Mouse (Mus musculus) kidney, postnatal 4 days (tissue): Measurements from ENCODE around the gene Abca12.

Experiments
- DNase-seq, 2 experiments: peaks; one replicate each; pipeline ENCODE4 v3.0.0; 2021; ENCODE audit warnings: mixed read lengths in 2 of 2

The Abca12 gene

GRCm38 (mm10) chr1:71414810-71415209 is at the start of gene Abca12:
Gene Abca12 (minus strand): TSS chr1:71414910.
- no peak for DNase-seq

GRCm38 (mm10) chr1:71457961-71458360 is 43.3 kb upstream of the Abca12 start:
- no peak for DNase-seq

- DNase-seq: no peak
Observed at GRCm38 (mm10) chr1:71447424-71447823, 32.7 kb upstream of the Abca12 start.

DNA sequence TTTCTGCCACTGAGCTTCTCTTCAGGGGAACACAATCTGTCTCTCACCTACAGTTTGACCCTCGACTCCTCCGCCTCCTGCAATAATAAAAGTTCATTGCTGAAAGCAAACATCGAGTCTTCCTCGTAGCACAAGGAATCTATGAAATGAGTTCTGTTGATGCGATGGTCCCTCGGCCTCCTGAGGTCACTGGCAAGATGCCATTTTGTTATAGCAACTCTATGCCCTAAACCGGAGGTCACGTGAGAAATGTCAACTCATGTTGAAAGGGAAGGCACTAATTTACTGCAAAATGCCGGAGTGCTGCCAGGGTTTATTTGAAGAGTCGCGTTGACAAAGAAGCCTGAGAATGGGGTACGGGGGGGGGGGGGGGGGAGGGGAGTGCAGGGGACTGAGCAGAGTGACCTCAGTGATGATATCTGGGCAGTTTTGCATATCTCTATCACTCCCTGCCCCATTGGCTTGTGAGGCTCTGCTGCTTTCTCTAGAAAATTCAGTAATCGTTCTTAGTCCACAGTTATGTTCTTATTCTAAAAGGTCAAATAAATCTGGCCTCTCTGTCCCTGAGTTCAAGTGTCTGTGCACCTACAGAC is 7.1 kb upstream of the Abca12 start:
- no peak for DNase-seq

- no peak for DNase-seq
Observed at GRCm38 (mm10) chr1:71418467-71418866, 3.8 kb upstream of the Abca12 start.

DNA sequence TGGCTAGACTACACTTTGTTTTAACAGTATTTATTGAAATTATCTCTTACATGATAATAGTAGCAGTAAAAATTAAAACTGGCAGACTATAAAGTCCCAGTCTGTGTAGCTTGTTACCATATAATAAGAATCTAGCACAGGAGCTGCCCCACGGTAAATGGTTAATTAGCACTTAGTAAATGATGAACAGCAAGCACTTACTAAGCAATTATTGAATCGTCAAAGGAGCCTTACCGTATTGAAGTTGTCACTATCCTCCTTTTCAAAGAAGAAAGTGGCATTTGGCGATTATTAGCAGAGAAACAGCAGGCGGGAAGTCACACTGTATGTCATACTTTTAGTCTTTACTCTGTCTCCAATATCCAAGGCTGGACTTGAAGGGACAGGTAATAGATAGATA is 3.2 kb upstream of the Abca12 start:
- no peak for DNase-seq

DNA sequence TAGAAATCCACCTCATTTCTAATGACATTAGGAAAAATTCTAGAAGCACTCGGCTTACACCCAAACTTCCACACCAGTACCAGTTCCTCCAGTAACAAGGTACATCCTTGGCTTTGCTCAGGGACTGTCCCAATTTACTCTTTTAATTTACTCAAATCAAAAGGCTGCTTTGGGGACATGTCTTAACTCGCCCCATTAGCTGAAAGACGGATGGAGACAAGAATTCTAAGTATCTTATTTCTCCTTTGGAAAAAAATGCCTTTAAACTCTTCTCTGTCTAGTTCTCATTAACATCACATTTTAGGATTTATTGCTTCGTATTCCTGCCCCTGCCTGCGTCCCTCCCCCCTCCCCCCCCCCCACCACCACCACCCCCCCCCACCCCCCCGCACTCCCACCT is 626 bp downstream of the Abca12 start:
- DNase-seq: no peak

DNA sequence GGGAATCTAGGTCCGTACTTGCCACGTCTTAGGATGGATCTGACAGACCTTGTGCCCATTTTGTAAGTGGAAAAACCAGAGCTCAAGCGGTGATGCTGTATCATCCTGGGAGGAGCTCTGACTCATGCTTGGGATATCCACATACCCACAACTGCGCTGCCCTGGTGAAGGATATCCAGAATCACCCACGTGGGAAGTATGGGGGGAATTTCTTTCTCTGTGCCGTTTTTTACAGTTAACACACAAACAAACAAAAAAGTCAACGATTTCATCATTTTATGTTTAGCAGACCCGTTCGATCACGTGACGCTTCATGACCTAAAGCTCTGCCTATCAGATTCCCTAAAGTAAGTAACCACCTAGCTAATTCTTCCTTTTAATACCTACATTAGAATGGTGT is 1.6 kb downstream of the Abca12 start:
- no peak for DNase-seq

- DNase-seq: no peak
Observed at GRCm38 (mm10) chr1:71407711-71408110, 7.0 kb downstream of the Abca12 start.

GRCm38 (mm10) chr1:71397635-71398034 is 17.1 kb downstream of the Abca12 start:
- no peak for DNase-seq

- no peak for DNase-seq
Observed at GRCm38 (mm10) chr1:71396105-71396504, 18.6 kb downstream of the Abca12 start.

- no peak for DNase-seq
Observed at GRCm38 (mm10) chr1:71394177-71394576, 20.5 kb downstream of the Abca12 start.

GRCm38 (mm10) chr1:71393489-71393888 is 21.2 kb downstream of the Abca12 start:
- DNase-seq: peak in 1 of 2 experiments; percentile 4

DNA sequence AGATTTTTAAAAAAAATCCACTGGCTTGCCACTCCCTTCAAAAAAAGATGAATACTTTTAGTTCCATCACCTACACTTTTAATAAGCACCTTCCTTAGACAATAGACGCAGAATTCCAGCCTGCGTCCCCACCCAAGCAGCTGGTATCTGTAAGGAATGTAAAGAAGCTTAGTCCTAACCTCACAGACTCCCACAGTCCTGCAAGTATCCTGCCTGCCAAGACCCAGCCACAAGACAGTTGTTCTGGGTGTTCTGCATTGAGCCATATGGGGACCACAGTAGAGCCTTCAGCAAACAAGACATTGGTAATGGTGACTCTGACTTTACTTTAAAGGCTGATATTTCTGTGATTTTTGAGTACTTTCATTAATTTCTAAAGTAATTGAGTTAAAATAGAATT is 22.2 kb downstream of the Abca12 start:
- no peak for DNase-seq

- DNase-seq: no peak
Observed at GRCm38 (mm10) chr1:71386593-71386992, 28.1 kb downstream of the Abca12 start.

GRCm38 (mm10) chr1:71384098-71384497 is 30.6 kb downstream of the Abca12 start:
- no peak for DNase-seq

DNA sequence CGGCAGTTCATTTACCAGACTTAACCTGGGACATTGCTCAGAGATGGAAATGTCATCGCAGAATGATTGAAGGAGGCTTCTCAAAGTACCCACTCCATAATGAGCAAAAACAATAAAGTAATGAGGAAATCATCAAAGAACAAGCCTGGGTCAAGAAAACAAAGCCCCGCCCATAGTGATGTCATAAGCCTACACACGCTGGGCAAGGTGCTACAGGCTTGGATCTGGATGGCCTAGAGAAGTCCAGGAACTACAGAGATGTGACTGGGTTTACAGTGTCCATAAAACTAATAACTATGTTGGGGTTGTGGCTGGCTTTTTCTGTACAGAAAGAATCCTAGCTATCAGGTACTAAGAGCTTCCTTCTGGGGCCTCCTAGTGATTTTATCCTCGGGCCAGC is 41.6 kb downstream of the Abca12 start:
- no peak for DNase-seq

- DNase-seq: no peak
Observed at GRCm38 (mm10) chr1:71370266-71370665, 44.4 kb downstream of the Abca12 start.

DNA sequence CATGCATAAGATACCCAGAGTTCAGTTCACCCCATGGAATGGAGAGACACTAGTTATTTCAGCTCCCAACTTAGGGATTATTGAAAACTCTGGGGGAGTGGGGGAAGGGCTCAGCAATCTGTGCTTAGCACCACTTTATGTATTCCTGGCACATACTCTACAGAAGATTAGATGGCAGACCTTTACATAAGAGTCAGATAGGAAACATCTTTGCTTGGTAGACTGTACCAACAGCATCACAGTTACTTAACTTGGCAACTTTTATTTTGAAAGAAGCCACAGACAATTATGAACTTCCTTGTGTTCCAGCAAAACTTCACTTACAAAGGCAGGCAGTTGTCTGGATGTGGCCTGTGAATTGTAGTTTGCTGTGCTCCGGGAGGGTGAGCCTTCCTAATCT is 46.9 kb downstream of the Abca12 start:
- no peak for DNase-seq

DNA sequence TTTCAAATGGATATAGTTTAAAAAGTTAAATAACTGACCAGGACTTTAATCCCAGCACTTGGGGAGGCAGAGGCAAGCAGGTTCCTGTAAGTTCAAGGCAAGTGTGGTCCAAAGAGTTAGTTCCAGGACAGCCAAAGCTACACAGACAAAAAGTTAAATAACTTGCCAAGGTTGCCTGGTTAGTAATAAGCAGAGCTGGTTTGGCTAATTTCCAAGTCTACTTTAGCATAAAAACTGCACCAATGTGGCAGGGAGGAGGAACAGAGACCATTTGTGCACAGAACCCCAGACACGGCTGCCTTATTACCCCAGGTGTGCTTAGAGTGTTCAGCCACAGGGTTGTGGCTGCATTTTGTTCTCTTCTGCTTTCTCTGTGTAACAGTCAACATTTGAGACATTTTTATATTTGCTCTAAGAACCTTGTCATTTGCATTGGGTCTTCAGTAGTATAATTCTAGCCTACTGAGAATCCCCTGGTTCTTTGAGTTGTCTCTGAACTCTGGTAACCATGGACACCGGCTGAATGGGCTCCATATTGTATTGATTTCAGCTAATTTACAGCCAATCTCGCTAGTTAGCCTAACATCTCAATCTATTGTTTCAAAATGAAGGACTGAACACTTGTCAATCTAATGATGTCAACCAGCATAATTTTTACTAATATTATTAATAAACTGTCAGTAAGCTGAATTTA is 71.7 kb downstream of the Abca12 start:
- DNase-seq: no peak

DNA sequence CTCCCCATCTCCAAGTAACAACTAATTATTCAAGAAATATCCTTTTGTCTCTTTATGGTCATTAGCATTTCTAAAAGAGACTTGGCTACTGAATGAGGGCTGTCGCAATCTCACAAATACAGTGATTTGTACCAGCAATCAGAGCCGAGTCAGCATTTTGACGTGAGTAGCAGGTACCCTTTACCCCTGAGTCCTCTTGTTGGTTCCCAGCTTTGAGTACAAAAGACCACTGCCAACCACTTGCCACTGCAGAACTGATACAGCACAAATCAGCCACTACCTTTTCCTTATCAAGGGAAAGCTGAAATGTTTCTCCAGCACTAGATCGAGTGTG is 72.5 kb downstream of the Abca12 start:
- no peak for DNase-seq

DNA sequence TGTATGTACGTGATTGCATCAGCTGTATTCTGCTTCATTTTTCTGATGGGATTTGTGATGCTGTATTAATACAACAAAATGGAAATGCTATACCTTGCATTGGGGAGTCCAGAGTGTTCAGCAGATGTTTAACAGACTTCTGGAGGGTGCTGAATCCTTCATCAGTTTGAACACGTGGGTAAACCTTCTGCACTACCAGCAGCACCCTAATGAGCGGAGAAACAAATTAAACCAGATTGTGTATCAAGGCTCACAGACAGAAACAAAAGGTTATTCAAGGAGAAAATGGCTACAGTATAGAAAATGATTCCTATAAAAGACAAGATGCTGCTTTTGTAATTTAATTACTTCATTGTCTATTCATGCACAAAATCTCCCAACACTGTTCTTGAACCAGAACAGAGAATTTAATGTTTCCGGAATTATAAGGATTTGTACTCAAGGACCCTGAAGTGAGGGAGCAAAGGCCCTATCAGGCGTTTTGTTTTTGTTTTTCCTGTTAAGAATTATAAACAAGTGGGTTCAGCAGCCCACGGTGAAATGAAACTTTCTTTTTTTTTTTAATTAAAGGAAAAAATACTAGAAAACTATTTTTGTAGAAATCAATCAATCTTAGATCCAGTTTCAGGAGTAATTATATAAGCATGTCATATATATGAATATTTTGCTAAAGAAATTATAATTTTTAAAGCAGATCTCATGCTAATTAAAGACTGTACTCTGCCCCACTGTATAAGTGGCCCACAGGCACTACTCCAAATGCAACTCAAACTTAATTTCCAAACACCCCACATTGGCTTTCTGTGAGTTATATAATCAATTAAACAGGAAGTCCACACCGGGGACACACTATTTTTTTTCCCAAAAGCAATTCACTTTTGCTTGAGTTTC is 73.1 kb downstream of the Abca12 start:
- no peak for DNase-seq

DNA sequence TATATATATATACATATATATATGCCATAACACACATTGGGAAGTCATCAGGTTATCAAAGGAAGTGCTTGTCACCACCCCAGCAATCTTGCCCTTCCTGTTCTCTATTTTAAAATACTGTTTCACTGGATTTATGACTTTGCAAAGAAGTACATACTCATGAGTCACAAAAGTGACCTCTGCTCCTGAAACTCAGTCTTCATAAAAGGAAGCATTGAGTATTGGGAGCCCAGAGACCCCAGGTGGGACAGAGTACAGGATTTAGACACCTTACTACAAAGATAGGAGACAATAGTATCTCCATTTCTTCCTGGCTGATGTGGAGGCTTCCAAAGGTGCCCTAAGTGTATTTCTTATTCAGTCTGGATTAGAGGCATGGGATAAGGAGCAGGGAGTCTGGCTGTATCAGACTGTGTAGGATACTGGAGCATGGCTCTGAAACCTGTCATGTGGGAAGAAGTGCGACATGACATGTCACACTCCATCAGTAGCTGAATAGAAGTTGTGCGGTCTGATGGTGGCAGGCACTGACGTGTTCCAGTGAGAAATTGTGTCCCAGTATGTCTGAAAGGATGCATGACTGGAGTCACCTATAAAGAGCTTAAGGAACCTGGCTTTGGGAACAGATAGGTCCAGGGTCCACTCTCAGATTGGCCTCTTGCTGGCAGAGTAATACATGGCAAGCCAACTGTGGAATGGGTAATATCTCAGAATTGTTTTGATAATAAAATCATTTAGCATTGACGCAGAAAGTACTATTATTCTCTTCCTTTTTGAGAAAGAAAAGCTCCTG is 76.0 kb downstream of the Abca12 start:
- DNase-seq: no peak
